Mouse (Mus musculus) myocyte (in vitro differentiated cells): ENCODE measurements around the gene Ndufa3. TPM values are rescaled to one million over a fixed set of nuclear protein-coding genes. Genes with fewer than 3 reads are reported as not detected.

ENCODE experiments used
- H3K27me3 ChIP-seq: one replicate; pipeline ENCODE4 v1.6.1; 2011; ENCODE audit not compliant: control insufficient read depth, insufficient read depth, insufficient read length
- H3K36me3 ChIP-seq: one replicate; pipeline ENCODE4 v1.6.1; 2011; ENCODE audit not compliant: control insufficient read depth, insufficient read depth
- H3K4me2 ChIP-seq: one replicate; pipeline ENCODE4 v1.6.1; 2011; ENCODE audit warnings: low read depth, control low read depth
- H3K4me3 ChIP-seq: one replicate; pipeline ENCODE4 v1.5.1; 2011; ENCODE audit warnings: mild to moderate bottlenecking, control low read depth, moderate library complexity
- H3K79me2 ChIP-seq: one replicate; pipeline ENCODE4 v1.6.1; 2011; ENCODE audit not compliant: control insufficient read depth, insufficient read depth
- H3ac ChIP-seq: one replicate; pipeline ENCODE4 v1.6.1; 2011; ENCODE audit not compliant: control insufficient read depth, insufficient read length
- CEBPB ChIP-seq: IDR thresholded peaks from 2 replicates; pipeline ENCODE4 v1.6.1; 2011; ENCODE audit warnings: mild to moderate bottlenecking, moderate library complexity; ENCODE audit not compliant: poor library complexity, insufficient read depth, severe bottlenecking
- E2F4 ChIP-seq: IDR thresholded peaks from one replicate; pipeline ENCODE4 v1.6.1; 2011; ENCODE audit warnings: mild to moderate bottlenecking, control low read depth, moderate library complexity; ENCODE audit not compliant: insufficient read depth
- MAX ChIP-seq: IDR thresholded peaks from one replicate; pipeline ENCODE4 v1.6.1; 2011; ENCODE audit warnings: low read depth, mild to moderate bottlenecking, control low read depth
- MYOD1 ChIP-seq, 3 experiments: IDR thresholded peaks; one replicate each; pipeline ENCODE4 v1.6.1; 2011; ENCODE audit warnings: control low read depth in 2 of 3, low read depth in 2 of 3, mild to moderate bottlenecking in 2 of 3, moderate library complexity in 1 of 3; ENCODE audit not compliant: insufficient read length in 2 of 3, control insufficient read depth in 1 of 3
- MYOG ChIP-seq, 3 experiments: IDR thresholded peaks; one replicate each; pipeline ENCODE4 v1.6.1; 2011; ENCODE audit warnings: control low read depth in 2 of 3, low read depth in 2 of 3, mild to moderate bottlenecking in 2 of 3; ENCODE audit not compliant: insufficient read length in 2 of 3, control insufficient read depth in 1 of 3, insufficient read depth in 1 of 3
- POLR2A ChIP-seq: IDR thresholded peaks from one replicate; pipeline ENCODE4 v1.6.1; 2011; ENCODE audit warnings: low read depth, mild to moderate bottlenecking, control low read depth, moderate library complexity; ENCODE audit not compliant: insufficient read length
- POLR2AphosphoS2 ChIP-seq: IDR thresholded peaks from one replicate; pipeline ENCODE4 v1.6.1; 2011; ENCODE audit warnings: low read depth, control low read depth; ENCODE audit not compliant: insufficient read length
- REST ChIP-seq: IDR thresholded peaks from one replicate; pipeline ENCODE4 v1.6.1; 2011; ENCODE audit warnings: mild to moderate bottlenecking, control low read depth, moderate library complexity; ENCODE audit not compliant: insufficient read depth, insufficient read length
- SRF ChIP-seq: IDR thresholded peaks from one replicate; pipeline ENCODE4 v1.6.1; 2011; ENCODE audit warnings: low read depth; ENCODE audit not compliant: control insufficient read depth, insufficient read length
- TCF12 ChIP-seq: IDR thresholded peaks from one replicate; pipeline ENCODE4 v1.6.1; 2011; ENCODE audit warnings: mild to moderate bottlenecking, control low read depth; ENCODE audit not compliant: poor library complexity, insufficient read depth, severe bottlenecking
- TCF3 ChIP-seq: IDR thresholded peaks from one replicate; pipeline ENCODE4 v1.6.1; 2011; ENCODE audit warnings: low read depth, control low read depth; ENCODE audit not compliant: insufficient read length
- USF1 ChIP-seq: IDR thresholded peaks from one replicate; pipeline ENCODE4 v1.6.1; 2011; ENCODE audit warnings: low read depth, mild to moderate bottlenecking, control low read depth, moderate library complexity
- polyA plus RNA-seq: library from polyadenylated mRNA; unstranded; fragments of >200 nt; fragmentation: generic; extraction: Trizol; gene quantifications from one replicate; pipeline ENCODE4 v1.2.1, GENCODE M21; 2012; ENCODE audit warnings: missing spikeins

Ndufa3 gene
- polyA plus RNA-seq, 1 experiment, result 537 TPM

DNA sequence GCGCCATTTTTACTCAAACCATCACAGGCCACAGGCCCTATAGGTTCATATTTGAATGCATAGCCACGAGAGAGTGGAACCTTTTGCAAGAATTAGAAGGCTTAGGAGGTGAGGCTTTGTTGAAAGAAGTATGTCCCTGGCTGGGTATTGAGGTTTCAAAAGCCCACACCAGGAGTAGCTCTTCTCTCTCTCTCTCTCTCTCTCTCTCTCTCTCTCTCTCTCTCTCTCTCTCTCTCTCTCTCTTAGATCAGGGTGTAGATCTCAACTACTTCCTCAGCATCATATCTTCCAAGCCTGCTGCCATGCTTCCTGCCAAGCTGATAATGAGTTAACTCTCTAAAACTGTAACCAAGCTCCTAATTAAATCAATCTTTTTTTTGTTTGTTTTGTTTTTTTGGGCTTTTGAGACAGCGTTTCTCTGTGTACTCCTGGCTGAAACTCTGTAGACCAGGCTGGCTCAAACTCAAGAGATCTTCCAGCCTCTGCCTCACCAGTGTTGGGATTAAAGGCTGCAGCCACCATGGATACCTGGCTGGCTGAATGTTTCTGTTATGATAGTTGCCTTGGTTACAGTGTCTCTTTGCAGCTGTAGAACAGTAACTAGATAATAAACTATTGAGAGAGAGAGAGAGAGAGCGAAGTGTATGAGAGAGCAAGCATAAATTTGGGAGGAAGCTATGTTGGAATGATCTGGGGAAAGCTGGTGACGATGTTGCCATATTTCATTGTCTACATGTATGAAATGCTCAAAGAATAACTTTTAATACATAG, 40.6 kb upstream of the Ndufa3 start:
- no peak overlapping the region for H3K4me2 ChIP-seq
- no peak for TF ChIP-seq POLR2A
- TF ChIP-seq USF1, result no peak
- TF ChIP-seq TCF12, result no peak
- TF ChIP-seq MYOD1 (IDR thresholded peaks at IDR 0.05; ENCODE audit: control insufficient read depth in 1 of 3, insufficient read length in 2 of 3, low read depth in 2 of 3), result no peak
- no peak for TF ChIP-seq CEBPB
- no peaks in the 10 kb centered on the region for H3K79me2 ChIP-seq
- H3ac ChIP-seq, result no peak overlapping the region
- H3K27me3 ChIP-seq, result no peaks in the 10 kb centered on the region
- H3K4me3 ChIP-seq, result no peak overlapping the region
- no peaks in the 10 kb centered on the region for H3K36me3 ChIP-seq

DNA sequence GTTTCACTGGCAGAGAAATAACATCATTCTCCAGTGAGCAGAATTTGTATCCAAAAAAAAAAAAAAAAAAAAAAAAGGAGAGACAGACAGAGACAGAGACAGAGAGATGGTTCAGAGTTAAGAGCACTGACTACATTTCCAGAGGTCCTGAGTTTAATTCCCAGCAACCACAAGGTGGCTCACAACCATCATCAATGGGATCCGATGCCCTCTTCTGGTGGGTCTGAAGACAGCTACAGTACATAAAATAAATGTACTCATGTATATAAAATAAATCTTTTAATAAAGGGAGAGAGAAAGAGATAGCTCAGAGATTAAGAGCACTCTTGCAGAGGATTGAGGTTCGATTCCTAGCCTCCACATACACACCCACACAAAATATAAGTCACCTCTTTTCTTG, 39.0 kb upstream of the Ndufa3 start:
- Histone ChIP-seq H3ac (no peak overlapping the region), H3K27me3 (no peaks in the 10 kb centered on the region), H3K4me2 (no peak overlapping the region), H3K36me3 (no peaks in the 10 kb centered on the region), H3K4me3 (no peak overlapping the region), H3K79me2 (no peaks in the 10 kb centered on the region)
- TF ChIP-seq MYOD1 (IDR thresholded peaks at IDR 0.05; ENCODE audit: control insufficient read depth in 1 of 3, insufficient read length in 2 of 3, low read depth in 2 of 3) (no peak), USF1 (no peak), REST (no peak), CEBPB (no peak), E2F4 (no peak), POLR2AphosphoS2 (no peak), MAX (no peak)

DNA sequence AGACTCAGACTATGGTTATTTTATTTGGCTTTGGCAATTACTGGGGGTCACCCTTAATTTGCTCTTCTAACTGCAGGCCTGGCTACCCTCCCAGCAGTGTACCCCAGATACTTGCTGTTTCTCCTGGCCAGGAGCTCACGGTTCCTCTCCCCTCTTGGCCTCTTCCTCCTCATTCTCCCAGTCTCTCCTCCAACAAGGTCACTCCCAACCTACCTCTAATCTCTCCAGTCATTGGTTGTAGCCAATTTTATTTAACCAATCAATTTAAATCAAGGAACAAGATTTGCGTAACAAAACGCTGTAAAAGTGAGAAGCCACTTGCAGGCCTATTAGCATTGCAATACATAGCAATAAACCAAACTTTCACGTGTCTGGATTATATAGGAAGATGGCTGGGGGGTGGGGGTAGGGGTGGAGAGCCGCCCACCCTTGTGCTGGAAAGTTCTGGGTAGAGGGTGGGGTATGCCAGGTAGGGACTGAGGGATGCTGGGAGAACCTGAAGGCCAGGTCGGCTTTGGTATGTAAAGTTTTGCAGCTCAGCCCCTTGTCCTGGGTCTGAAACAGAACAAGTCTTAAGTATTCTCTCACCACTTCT, 38.1 kb upstream of the Ndufa3 start:
- H3K27me3 ChIP-seq, result no peaks in the 10 kb centered on the region
- no peaks in the 10 kb centered on the region for H3K79me2 ChIP-seq
- no peak overlapping the region for H3K4me2 ChIP-seq
- H3K36me3 ChIP-seq, result no peaks in the 10 kb centered on the region
- no peak overlapping the region for H3ac ChIP-seq
- H3K4me3 ChIP-seq, result no peak overlapping the region
- TF ChIP-seq MYOD1 (IDR thresholded peaks at IDR 0.05; ENCODE audit: control insufficient read depth in 1 of 3, insufficient read length in 2 of 3, low read depth in 2 of 3) (no peak), MYOG (IDR thresholded peaks at IDR 0.05; ENCODE audit: control insufficient read depth in 1 of 3, insufficient read depth in 1 of 3, insufficient read length in 2 of 3, low read depth in 2 of 3) (no peak), CEBPB (no peak)

DNA sequence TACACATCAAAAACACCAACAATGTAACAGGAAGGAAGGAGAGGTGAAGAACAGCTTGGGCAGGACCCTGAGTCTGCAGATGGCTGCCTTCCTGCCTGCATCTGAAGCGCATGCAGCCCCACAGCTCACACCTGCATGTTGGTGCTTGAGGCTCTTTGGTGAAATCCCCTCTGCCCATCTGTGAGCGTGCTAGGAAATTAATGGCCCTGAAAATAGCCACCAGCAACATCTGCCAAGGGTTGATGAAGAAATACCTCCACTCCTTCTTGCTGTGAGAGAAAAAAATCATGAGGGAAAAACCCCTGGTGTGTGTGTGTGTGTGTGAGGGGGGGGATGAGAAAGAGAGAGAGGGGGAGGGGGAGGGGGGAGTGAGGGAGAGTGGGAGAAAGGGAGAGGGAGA, 37.1 kb upstream of the Ndufa3 start:
- Histone ChIP-seq H3K36me3 (no peaks in the 10 kb centered on the region), H3K4me3 (no peak overlapping the region), H3K4me2 (no peak overlapping the region), H3K27me3 (no peaks in the 10 kb centered on the region), H3ac (no peak overlapping the region), H3K79me2 (no peaks in the 10 kb centered on the region)
- TF ChIP-seq E2F4, result no peak

DNA sequence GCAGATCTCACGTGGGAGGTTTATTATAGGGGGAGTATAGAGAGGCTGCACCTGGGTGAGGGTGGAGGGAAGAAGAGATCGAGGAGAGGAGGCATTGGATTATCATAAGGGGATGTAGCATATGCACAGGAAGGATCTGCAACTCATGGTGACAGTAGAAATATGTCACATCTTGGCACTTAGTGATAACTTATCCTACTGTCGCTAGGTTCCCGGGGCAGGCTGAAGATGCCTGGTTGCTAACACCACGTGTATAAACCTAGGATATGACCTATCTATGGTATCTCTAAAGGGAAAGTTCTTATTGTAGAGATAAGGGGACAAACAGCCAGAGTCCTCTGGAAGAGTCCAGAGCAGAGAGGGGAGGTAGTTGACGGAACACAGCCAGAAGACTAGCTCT, 31.4 kb upstream of the Ndufa3 start:
- no peaks in the 10 kb centered on the region for H3K79me2 ChIP-seq
- no peak overlapping the region for H3K4me3 ChIP-seq
- TF ChIP-seq MAX, result no peak
- TF ChIP-seq E2F4, result no peak
- TF ChIP-seq POLR2A, result no peak
- no peak for TF ChIP-seq USF1
- TF ChIP-seq CEBPB, result no peak
- no peak for TF ChIP-seq REST
- TF ChIP-seq SRF, result no peak
- no peak for TF ChIP-seq MYOD1 (IDR thresholded peaks at IDR 0.05; ENCODE audit: control insufficient read depth in 1 of 3, insufficient read length in 2 of 3, low read depth in 2 of 3)
- TF ChIP-seq TCF3, result no peak
- no peak for TF ChIP-seq MYOG (IDR thresholded peaks at IDR 0.05; ENCODE audit: control insufficient read depth in 1 of 3, insufficient read depth in 1 of 3, insufficient read length in 2 of 3, low read depth in 2 of 3)
- no peak for TF ChIP-seq POLR2AphosphoS2
- no peak for TF ChIP-seq TCF12
- no peak overlapping the region for H3K4me2 ChIP-seq
- H3ac ChIP-seq, result no peak overlapping the region
- H3K36me3 ChIP-seq, result no peaks in the 10 kb centered on the region
- no peaks in the 10 kb centered on the region for H3K27me3 ChIP-seq

DNA sequence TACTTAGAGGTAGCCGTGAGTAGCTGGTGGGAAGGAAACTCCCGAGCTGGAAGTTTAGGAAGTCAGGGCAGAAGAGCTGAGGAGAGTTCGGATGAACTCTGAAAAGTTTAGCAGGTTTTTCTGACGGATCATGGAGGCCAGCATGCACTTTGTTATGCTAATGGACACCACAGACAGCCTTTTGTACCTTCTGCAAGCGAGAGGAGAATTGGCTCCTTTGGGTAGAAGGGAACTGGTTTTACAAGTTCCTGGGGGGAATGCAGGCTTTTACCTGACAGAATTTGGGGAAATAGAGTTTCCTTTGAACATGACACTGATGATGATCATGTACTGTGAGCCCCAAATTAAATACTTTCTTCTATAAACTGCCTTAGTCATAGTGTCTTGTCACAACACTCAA, 30.9 kb upstream of the Ndufa3 start:
- Histone ChIP-seq H3K79me2 (no peaks in the 10 kb centered on the region), H3K4me3 (no peak overlapping the region), H3ac (no peak overlapping the region), H3K36me3 (no peaks in the 10 kb centered on the region), H3K4me2 (no peak overlapping the region), H3K27me3 (no peaks in the 10 kb centered on the region)
- no peak for TF ChIP-seq MYOD1 (IDR thresholded peaks at IDR 0.05; ENCODE audit: control insufficient read depth in 1 of 3, insufficient read length in 2 of 3, low read depth in 2 of 3)
- no peak for TF ChIP-seq TCF3
- TF ChIP-seq MAX, result no peak
- no peak for TF ChIP-seq E2F4
- no peak for TF ChIP-seq POLR2AphosphoS2
